ENCODE assay signal across 12 mouse cellular contexts in genomic region chr1:155805607-155806006, GRCm38 (mm10). TPM values are rescaled to one million over a fixed set of nuclear protein-coding genes. Genes with fewer than 3 reads are reported as not detected.
DNase-seq lines count a peak whose midpoint lies in the region.
"Had no signal": no experiment of that assay in that cellular context is flagged by ENCODE, and none has a peak within 500 bp of the region (broad histone marks: within the 10 kb centered on the region; RNA-seq: fewer than 3 reads in every experiment).

No protein-coding gene starts in this region.

- peak; percentile 32 to 63 for DNase-seq in heart, adult 18-20 months
- DNase-seq in heart, postnatal 10 days = no peak
- DNase-seq in kidney, postnatal 25 days = peak; percentile 11 to 61
- no peak for DNase-seq in kidney, adult 18-20 months
- peak; percentile 23 for DNase-seq in urinary bladder, postnatal 14 days (ENCODE audit: low spot score)
- no peak for DNase-seq in urinary bladder, adult 2 months (ENCODE audit: low spot score)
- DNase-seq in testis, postnatal 14 days (ENCODE audit: low spot score) = no peak
- DNase-seq: B cell, adult 2 months; cerebellum, postnatal 25 days had no signal

- intact Hi-C loops in heart, postnatal 10 days (cut with DNase I) = no loop called here

RNA-seq across cellular contexts. Expression of gene Qsox1, which starts 7.1 kb away (rescaled TPM):
- 10 to 100 TPM; 31.5 to 38.1 TPM for total RNA-seq in heart, adult 18-20 months (2021)
- total RNA-seq in heart, postnatal 10 days (2021) = 10 to 100 TPM; 64.9 to 69.7 TPM
- 163 and 166 TPM in 2 replicates for polyA plus RNA-seq in urinary bladder, adult 2 months (2012; rRNA removed)

RNA-seq across cellular contexts. Expression of gene Lhx4, which starts 54.1 kb away (rescaled TPM):
- total RNA-seq in heart, adult 18-20 months (2021) = not detected
- total RNA-seq in heart, postnatal 10 days (2021) = not detected
- polyA plus RNA-seq in urinary bladder, adult 2 months (2012; rRNA removed) = not detected in 2 replicates
- total RNA-seq: granulocyte monocyte progenitor cell, adult 5-6 weeks had no signal
- polyA plus RNA-seq: forebrain, embryonic 14.5 days; lung, embryonic 15.5 days had no signal

Comparison
In these comparisons a context has a peak if more than half of its experiments do, and no peak if none do; other contexts are left out.
1. DNase-seq: peak in heart, adult 18-20 months (2 of 2), kidney, postnatal 25 days (2 of 2) and urinary bladder, postnatal 14 days (single experiment); none in heart, postnatal 10 days (0 of 2), kidney, adult 18-20 months (single experiment), urinary bladder, adult 2 months (single experiment) and testis, postnatal 14 days (single experiment).